Mouse (Mus musculus) hindbrain, embryonic 14.5 days (tissue): ENCODE results near the gene Thra. TPM values are rescaled to one million over a fixed set of nuclear protein-coding genes. Genes with fewer than 3 reads are reported as not detected.
A peak's percentile ranks its signal among the peaks of the same experiment; 100 is the strongest.

Experiments used
- ATAC-seq: fragments of 200-750 bp; cut with Nextera tagmentation; 2 replicates; pipeline ENCODE4 v1.8.0; 2017; ENCODE audit warnings: moderate number of reproducible peaks, mild to moderate bottlenecking, moderate TSS enrichment, moderate library complexity; ENCODE audit not compliant: low FRiP score
- DNase-seq: peaks from one replicate; pipeline ENCODE4 v3.0.0-alpha.2; 2015; ENCODE audit warnings: low spot score
- H3K27ac ChIP-seq: fragments of 300-500 bp; sonication (generic); 2 replicates; pipeline ENCODE4 v1.5.1; 2014; ENCODE audit warnings: mild to moderate bottlenecking, moderate library complexity
- H3K27me3 ChIP-seq: fragments of 300-500 bp; sonication (generic); 2 replicates; pipeline ENCODE4 v1.6.1; 2014; ENCODE audit warnings: mild to moderate bottlenecking, low read length, mixed read lengths; ENCODE audit not compliant: control insufficient read depth, insufficient read depth
- H3K36me3 ChIP-seq: fragments of 300-500 bp; sonication (generic); replicated peaks from 2 replicates; pipeline ENCODE4 v1.6.1; 2014; ENCODE audit not compliant: control insufficient read depth, insufficient read depth
- H3K4me1 ChIP-seq: fragments of 300-500 bp; sonication (generic); replicated peaks from 2 replicates; pipeline ENCODE4 v1.6.1; 2014; ENCODE audit warnings: antibody characterized with exemption, low read length, mixed read lengths; ENCODE audit not compliant: control insufficient read depth, insufficient read depth
- H3K4me2 ChIP-seq: fragments of 300-500 bp; sonication (generic); replicated peaks from 2 replicates; pipeline ENCODE4 v1.6.1; 2014; ENCODE audit warnings: mild to moderate bottlenecking, moderate library complexity
- H3K4me3 ChIP-seq: fragments of 300-500 bp; sonication (generic); replicated peaks from 2 replicates; pipeline ENCODE4 v1.5.1; 2014; ENCODE audit warnings: mild to moderate bottlenecking, low read length
- H3K9ac ChIP-seq: fragments of 300-500 bp; sonication (generic); 2 replicates; pipeline ENCODE4 v1.6.1; 2014
- H3K9me3 ChIP-seq: fragments of 300-500 bp; sonication (generic); 2 replicates; pipeline ENCODE4 v1.6.1; 2016; ENCODE audit warnings: low read length; ENCODE audit not compliant: control insufficient read depth
- WGBS: fragments of 180-500 bp; shearing (Covaris S2); extraction: QIAGEN DNeasy Blood & Tissue Kit; methylation state at CpG from one replicate; pipeline ENCODE4 v1.1.7; 2014; 5-methylcytosine and 5-hydroxymethylcytosine counted together
- polyA plus RNA-seq: library from polyadenylated mRNA; unstranded; fragments of >200 nt; fragmentation: Nextera tagmentation; extraction: Ambion mirVana; gene quantifications from 2 replicates; pipeline ENCODE4 v1.2.1, GENCODE M21; 2014

The Thra gene
- polyA plus RNA-seq, 1 experiment from 2014 or later = 165 TPM

DNA sequence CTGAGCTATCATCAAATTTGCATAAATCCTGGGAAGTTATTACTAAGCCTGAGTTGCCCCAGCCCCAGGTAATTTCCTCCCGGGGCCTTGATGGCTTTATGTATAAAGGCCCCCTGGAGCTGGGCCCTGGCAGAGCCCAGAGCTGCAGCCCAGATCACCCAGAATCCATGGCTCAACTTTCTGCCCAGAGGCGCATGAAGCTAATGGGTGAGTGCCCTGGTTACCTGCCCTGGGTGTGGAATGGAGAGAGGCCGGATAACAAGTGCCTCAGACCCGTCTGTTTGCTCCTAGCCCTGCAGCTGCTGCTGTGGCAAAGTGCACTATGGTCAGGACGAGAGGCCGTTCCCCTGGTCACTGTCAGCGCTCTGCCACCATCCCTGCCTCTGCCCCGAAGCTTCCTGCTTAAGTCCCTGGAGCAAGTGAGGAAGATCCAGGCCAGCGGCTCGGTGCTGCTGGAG is 39.2 kb upstream of the Thra start, which contains the start of gene Csf3:
Gene Csf3, plus strand, starts transcription at position 51 of the 458 bp plus-strand sequence.
- Histone ChIP-seq H3K36me3 (peaks cover 33% of the 10 kb centered on the region), H3K4me3 (no peak within 1 kb of the TSS), H3K27me3 (no peaks in the 10 kb centered on the region), H3K4me1 (no peaks in the 10 kb centered on the region; the same call in 1 of the 2 replicates), H3K27ac (no peak within 1 kb of the TSS), H3K9ac (no peak within 1 kb of the TSS), H3K4me2 (no peak within 1 kb of the TSS), H3K9me3 (no peaks in the 10 kb centered on the region)
- no peak for ATAC-seq
- no peak for DNase-seq
- 42% methylated on average over 10 of the region's 10 CpGs for WGBS

DNA sequence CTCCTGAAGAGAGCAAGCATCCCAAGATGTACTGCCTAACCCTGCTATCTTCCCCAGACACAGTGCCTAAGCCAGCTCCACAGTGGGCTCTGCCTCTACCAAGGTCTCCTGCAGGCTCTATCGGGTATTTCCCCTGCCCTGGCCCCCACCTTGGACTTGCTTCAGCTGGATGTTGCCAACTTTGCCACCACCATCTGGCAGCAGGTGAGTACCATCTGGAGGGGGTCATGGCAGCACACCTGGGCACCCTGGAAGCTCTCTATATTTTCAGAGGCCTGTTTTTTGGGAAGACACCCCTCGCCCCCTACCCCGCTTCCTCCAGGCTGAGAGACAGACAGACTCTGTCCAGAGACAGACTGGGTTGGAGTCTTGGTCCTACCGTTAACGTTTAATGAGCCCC is 38.1 kb upstream of the Thra start:
- H3K9ac ChIP-seq = no peak overlapping the region
- no peak for DNase-seq
- H3K4me2 ChIP-seq = no peak overlapping the region
- ATAC-seq = no peak
- 66% methylated on average over 5 of the region's 5 CpGs for WGBS
- peaks cover 36% of the 10 kb centered on the region for H3K36me3 ChIP-seq
- H3K9me3 ChIP-seq = no peaks in the 10 kb centered on the region
- no peaks in the 10 kb centered on the region for H3K27me3 ChIP-seq
- H3K4me3 ChIP-seq = no peak overlapping the region
- no peaks in the 10 kb centered on the region; the same call in 1 of the 2 replicates for H3K4me1 ChIP-seq
- no peak overlapping the region for H3K27ac ChIP-seq

DNA sequence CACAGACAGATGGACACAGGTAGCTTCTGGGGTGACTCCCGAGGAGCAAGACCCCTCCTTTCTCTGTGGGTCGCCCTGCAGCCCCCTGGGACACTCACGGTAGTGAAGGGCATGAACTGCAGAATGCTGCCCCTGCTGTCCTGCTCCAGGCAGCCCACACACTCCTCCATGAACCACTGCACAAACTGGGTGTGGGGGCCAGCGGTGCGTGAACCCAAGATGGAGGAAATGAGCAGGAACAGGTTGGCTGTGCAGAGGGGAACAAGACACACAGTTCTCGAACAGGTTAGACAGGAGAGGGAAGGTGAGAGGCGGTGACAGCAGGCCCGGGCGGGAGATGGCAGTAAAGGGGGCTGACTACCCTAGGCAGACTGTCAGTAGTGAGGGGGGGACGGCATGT is 35.4 kb upstream of the Thra start:
- Histone ChIP-seq H3K27me3 (no peaks in the 10 kb centered on the region), H3K9ac (no peak overlapping the region), H3K27ac (no peak overlapping the region), H3K4me1 (no peaks in the 10 kb centered on the region; the same call in 1 of the 2 replicates), H3K4me3 (no peak overlapping the region), H3K9me3 (no peaks in the 10 kb centered on the region), H3K36me3 (peaks cover 61% of the 10 kb centered on the region), H3K4me2 (no peak overlapping the region)
- ATAC-seq = no peak
- DNase-seq = no peak
- 89% methylated on average over 10 of the region's 10 CpGs for WGBS

DNA sequence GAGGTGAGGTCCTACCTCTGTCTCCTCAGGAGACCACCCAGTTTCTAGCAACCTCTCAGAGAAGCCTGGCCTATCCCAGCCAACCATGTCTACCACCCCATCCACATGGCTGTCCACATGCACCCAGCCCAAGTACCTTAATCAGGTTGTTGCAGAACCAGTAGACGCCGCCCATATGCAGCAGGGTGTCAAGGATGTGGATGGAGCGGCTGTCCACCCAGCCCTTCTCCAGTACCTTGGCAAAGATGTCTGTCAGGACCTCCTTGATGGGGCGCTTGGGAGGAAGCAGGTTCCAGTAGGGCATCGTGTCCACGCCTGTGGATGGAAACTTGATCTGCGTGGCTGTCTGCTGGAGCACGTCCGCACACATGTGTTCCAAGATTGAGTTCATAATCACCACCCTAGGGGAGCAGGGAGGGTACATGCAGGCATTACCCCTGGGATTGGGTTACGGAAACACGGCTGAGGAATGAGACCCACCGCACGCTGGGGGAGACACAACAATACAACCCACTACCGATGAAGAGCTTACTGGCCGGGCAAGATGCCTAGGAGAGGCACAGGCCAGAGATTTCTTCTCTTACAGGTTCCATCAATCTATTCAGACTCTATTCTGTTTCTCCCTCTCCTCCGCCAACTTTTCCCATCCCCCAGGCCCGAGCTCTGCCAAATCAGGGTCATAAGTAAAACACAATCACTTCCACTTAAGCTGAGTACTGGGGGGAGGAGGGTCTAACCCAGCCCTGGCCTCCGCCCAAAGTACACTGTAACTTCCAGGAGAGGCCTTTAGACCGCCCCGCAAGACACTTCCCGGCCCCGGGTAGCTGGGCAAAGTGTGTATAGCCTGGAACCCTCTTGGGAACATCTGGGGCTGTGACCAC is 32.8 kb upstream of the Thra start:
- H3K36me3 ChIP-seq = peaks cover 84% of the 10 kb centered on the region
- DNase-seq (no peak), ATAC-seq (peak; percentile 21; the same call in 1 of the 2 replicates)
- no peak overlapping the region for H3K27ac ChIP-seq
- H3K9me3 ChIP-seq = no peaks in the 10 kb centered on the region
- H3K4me3 ChIP-seq = no peak overlapping the region
- H3K9ac ChIP-seq = no peak overlapping the region
- WGBS = 89% methylated on average over 22 of the region's 22 CpGs
- no peaks in the 10 kb centered on the region for H3K27me3 ChIP-seq
- H3K4me2 ChIP-seq = no peak overlapping the region
- no peaks in the 10 kb centered on the region for H3K4me1 ChIP-seq

DNA sequence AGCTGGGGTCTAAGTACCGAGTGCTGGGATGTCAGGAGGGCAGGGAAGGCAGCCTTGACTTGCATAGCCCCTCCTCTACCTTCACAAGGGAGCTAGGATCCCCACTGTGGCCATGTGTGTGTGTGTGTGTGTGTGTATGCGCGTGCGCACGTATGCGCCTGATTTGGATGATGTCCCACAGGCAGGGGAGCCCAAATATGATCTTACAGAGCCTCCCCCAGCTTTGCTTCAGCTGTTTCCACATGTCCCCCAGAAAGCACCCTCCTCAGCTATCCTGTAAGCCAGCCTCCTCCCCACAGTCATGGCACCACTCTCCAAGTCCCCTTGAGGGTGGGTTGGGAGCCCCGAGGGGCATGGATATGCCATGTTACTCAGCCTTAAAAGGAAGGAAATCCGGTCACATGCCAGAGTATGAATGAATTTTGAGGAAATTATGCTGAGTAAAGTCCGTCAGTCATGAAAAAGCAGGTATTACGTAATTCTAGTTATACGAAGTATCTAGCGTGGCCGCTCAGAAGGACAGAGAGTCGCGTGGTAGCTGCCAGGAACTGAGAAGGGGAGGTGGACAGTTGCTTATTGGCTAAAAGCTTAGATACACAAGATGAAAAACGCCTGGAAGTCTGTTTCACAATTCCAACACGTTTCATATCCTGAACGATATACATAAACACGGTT is 32.0 kb upstream of the Thra start:
- no peak overlapping the region for H3K4me3 ChIP-seq
- H3K4me1 ChIP-seq = no peaks in the 10 kb centered on the region
- no peak overlapping the region for H3K9ac ChIP-seq
- H3K27ac ChIP-seq = no peak overlapping the region
- H3K36me3 ChIP-seq = peaks cover 92% of the 10 kb centered on the region
- no peaks in the 10 kb centered on the region for H3K9me3 ChIP-seq
- ATAC-seq (no peak), DNase-seq (no peak)
- 90% methylated on average over 19 of the region's 19 CpGs for WGBS
- no peak overlapping the region for H3K4me2 ChIP-seq
- no peaks in the 10 kb centered on the region for H3K27me3 ChIP-seq

DNA sequence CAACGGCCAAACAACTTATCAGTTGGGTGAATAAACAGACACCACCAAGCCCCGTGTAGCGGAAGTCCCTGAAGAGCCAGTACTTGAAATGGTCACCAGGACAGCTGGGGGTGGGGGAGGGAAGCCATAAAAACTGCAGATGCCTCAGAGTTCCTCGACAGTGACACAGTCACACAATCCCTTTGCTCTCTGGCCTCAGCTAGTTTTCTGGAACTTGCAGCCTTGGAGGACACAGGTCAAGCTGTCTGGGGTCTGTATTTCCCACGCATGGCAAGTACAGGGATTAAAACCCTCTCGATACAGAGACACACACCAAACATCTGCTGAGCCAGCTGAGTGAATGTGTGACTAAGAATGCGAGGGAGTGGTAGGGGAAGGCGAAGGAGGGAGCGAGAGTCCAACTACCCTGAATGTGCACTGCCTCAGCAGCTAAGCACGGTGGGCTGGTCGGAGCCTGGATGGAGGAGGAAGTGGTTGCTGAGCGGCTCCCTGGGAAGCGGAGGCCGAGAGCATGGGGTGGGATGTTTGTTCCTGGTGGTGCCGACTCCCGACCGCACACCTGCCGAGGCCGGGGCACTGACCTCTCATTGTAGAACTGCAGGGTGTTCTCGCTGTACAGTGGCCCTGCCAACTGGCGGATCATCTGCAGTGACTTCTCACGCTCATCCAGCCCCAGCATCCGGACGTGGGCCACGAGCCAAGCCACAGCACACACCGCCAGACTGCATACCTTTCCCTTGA is 31.3 kb upstream of the Thra start:
- Histone ChIP-seq H3K4me3 (no peak overlapping the region), H3K4me1 (no peaks in the 10 kb centered on the region), H3K27ac (no peak overlapping the region), H3K36me3 (peaks cover 95% of the 10 kb centered on the region), H3K27me3 (no peaks in the 10 kb centered on the region), H3K4me2 (no peak overlapping the region), H3K9me3 (no peaks in the 10 kb centered on the region), H3K9ac (no peak overlapping the region)
- DNase-seq = no peak
- no peak for ATAC-seq
- WGBS = 87% methylated on average over 26 of the region's 26 CpGs

DNA sequence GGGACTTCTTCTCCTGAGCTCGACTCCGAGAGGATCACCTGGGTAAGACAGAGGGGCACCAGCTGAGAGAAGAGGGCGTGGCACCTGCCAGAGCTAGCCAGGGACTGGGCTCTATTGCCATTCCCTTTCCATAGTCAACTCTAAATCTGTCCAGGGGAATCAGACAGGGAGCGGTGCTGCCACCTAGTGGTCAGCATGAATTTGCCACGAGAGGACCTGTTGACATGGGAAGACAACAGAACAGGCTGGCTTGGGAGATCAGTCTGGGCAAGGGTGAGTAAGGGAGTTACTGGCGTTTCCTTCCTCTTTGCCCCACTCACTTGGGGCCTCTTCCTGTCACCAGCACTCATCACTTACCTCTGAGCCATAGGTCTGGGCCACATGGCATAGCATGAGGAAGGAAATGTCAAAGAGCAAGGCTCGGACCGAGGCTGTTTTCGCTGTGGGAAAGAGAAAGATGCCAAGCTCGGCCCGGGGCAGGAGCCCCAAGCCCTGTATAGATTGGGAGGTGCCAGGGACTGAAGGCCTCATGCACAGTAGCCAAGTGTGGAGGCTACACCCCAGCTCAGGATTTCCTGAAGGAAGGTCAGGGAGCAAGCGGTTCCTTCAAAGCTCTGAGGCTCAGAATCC is 29.9 kb upstream of the Thra start:
- WGBS = 57% methylated on average over 12 of the region's 12 CpGs
- Histone ChIP-seq H3K4me3 (no peak overlapping the region), H3K4me2 (no peak overlapping the region), H3K9me3 (no peaks in the 10 kb centered on the region), H3K9ac (no peak overlapping the region), H3K36me3 (peaks cover 94% of the 10 kb centered on the region), H3K27ac (no peak overlapping the region), H3K27me3 (no peaks in the 10 kb centered on the region), H3K4me1 (no peaks in the 10 kb centered on the region)
- DNase-seq (peak; percentile 88), ATAC-seq (no peak)

DNA sequence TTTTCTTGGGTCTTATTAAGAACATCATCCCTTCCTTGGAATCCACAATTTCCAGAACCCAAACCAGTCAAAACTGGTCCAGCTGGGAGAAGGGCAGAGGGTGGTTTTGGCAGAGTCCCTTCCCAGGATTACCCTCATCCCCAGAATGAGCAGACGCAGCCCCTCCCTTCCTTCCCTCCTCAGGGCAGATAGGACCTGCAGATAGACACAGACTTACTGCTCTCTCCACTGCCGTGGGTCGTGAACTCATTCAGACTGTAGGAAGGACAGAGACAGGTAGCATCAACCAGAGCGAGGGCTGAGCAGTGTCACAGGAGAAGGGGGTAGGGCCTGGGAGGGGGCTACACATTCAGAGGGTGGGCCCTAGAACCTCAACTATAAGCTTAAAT is 29.4 kb upstream of the Thra start:
- no peak overlapping the region for H3K9ac ChIP-seq
- H3K27me3 ChIP-seq = no peaks in the 10 kb centered on the region
- ATAC-seq (no peak), DNase-seq (no peak)
- peaks cover 94% of the 10 kb centered on the region for H3K36me3 ChIP-seq
- 85% methylated on average over 4 of the region's 4 CpGs for WGBS
- H3K4me2 ChIP-seq = no peak overlapping the region
- H3K4me1 ChIP-seq = no peaks in the 10 kb centered on the region
- H3K4me3 ChIP-seq = no peak overlapping the region
- H3K9me3 ChIP-seq = no peaks in the 10 kb centered on the region
- no peak overlapping the region for H3K27ac ChIP-seq
